Mouse (Mus musculus): ENCODE results near the gene Grcc10.

GRCm38 (mm10) chr6:124757351-124757880, 16.2 kb upstream of the Grcc10 start:
- TF ChIP-seq CTCF (IDR thresholded peaks at IDR 0.05; ENCODE audit: low read depth, low read length) = no peak
- no peak for TF ChIP-seq POLR2A (IDR thresholded peaks at IDR 0.05; ENCODE audit: extremely low read depth, insufficient read depth, low read length)
